Mouse (Mus musculus) layer of hippocampus, adult 11-12 months (tissue): ENCODE results near the gene Shld1.

Experiments used
- DNase-seq: peaks from one replicate; pipeline ENCODE4 v3.0.0; 2022; ENCODE audit warnings: low spot score

The Shld1 gene

GRCm38 (mm10) chr2:132724561-132724960 lies 37.8 kb downstream of the Shld1 start:
- no peak for DNase-seq

GRCm38 (mm10) chr2:132725376-132725905 lies 38.7 kb downstream of the Shld1 start:
- no peak for DNase-seq

- DNase-seq, result no peak
Measured at GRCm38 (mm10) chr2:132726156-132726555, 39.4 kb downstream of the Shld1 start.

- no peak for DNase-seq
Measured at GRCm38 (mm10) chr2:132732940-132733339, 46.2 kb downstream of the Shld1 start.

GRCm38 (mm10) chr2:132733603-132734573 lies 47.2 kb downstream of the Shld1 start:
- DNase-seq, result no peak

GRCm38 (mm10) chr2:132738816-132739432 lies 52.2 kb downstream of the Shld1 start:
- DNase-seq, result no peak

GRCm38 (mm10) chr2:132741862-132742347 lies 55.2 kb downstream of the Shld1 start:
- DNase-seq, result peak; percentile 74

GRCm38 (mm10) chr2:132744866-132745265 lies 58.1 kb downstream of the Shld1 start:
- no peak for DNase-seq

- no peak for DNase-seq
Measured at GRCm38 (mm10) chr2:132746108-132746507, 59.4 kb downstream of the Shld1 start.

- DNase-seq, result no peak
Measured at GRCm38 (mm10) chr2:132750726-132751125, 64.0 kb downstream of the Shld1 start.

- peak; percentile 43 for DNase-seq
Measured at GRCm38 (mm10) chr2:132751141-132752066, 64.7 kb downstream of the Shld1 start.

- DNase-seq, result no peak
Measured at GRCm38 (mm10) chr2:132752398-132752797, 65.7 kb downstream of the Shld1 start.

GRCm38 (mm10) chr2:132753137-132753536 lies 66.4 kb downstream of the Shld1 start:
- DNase-seq, result no peak

GRCm38 (mm10) chr2:132757911-132758310 lies 71.2 kb downstream of the Shld1 start:
- no peak for DNase-seq

- DNase-seq, result no peak
Measured at GRCm38 (mm10) chr2:132770822-132771221, 84.1 kb downstream of the Shld1 start.

GRCm38 (mm10) chr2:132780978-132781377 lies 94.2 kb downstream of the Shld1 start, which contains the start of gene Chgb:
TSS of gene Chgb (plus strand) at chr2:132781278.
- DNase-seq, result no peak

- peak; percentile 82 for DNase-seq
Measured at GRCm38 (mm10) chr2:132781439-132782068, 94.8 kb downstream of the Shld1 start.

- no peak for DNase-seq
Measured at GRCm38 (mm10) chr2:132784039-132784438, 97.3 kb downstream of the Shld1 start.

- no peak for DNase-seq
Measured at GRCm38 (mm10) chr2:132793441-132794203, 106.9 kb downstream of the Shld1 start.

GRCm38 (mm10) chr2:132794204-132794586 lies 107.5 kb downstream of the Shld1 start:
- no peak for DNase-seq
